Mouse (Mus musculus) kidney, adult 18-20 months (tissue): Measurements from ENCODE around the gene Lgals2.
"Not testable (repeated sequence)": the region's sequence is repeated elsewhere in the genome, so short reads cannot be mapped to it uniquely, and the experiment has no call there.

ENCODE experiments used
- DNase-seq: peaks from one replicate; pipeline ENCODE4 v3.0.0; 2021

Gene Lgals2

GRCm38 (mm10) chr15:78855303-78855965 lies at the start of gene Lgals2:
Gene Lgals2, minus strand, starts transcription at chr15:78855529.
- no peak for DNase-seq

- peak; percentile 82 for DNase-seq
Observed at GRCm38 (mm10) chr15:78903243-78903642, 47.9 kb upstream of the Lgals2 start.

- no peak for DNase-seq
Observed at GRCm38 (mm10) chr15:78901422-78901789, 46.1 kb upstream of the Lgals2 start.

GRCm38 (mm10) chr15:78900585-78901421 lies 45.5 kb upstream of the Lgals2 start:
- no peak for DNase-seq

- DNase-seq = peak; percentile 68
Observed at GRCm38 (mm10) chr15:78899740-78900584, 44.6 kb upstream of the Lgals2 start, which contains the start of gene Sh3bp1. Gene Sh3bp1, plus strand, starts transcription at chr15:78899768.

GRCm38 (mm10) chr15:78899409-78899739 lies 44.0 kb upstream of the Lgals2 start, which contains the start of gene Gm49510:
Gene Gm49510, plus strand, starts transcription at chr15:78899667.
- DNase-seq = peak; percentile 47

- DNase-seq = no peak
Observed at GRCm38 (mm10) chr15:78898507-78899001, 43.2 kb upstream of the Lgals2 start.

GRCm38 (mm10) chr15:78897488-78897887 lies 42.2 kb upstream of the Lgals2 start:
- DNase-seq = no peak

GRCm38 (mm10) chr15:78896149-78896548 lies 40.8 kb upstream of the Lgals2 start:
- DNase-seq = no peak

- no peak for DNase-seq
Observed at GRCm38 (mm10) chr15:78895741-78896140, 40.4 kb upstream of the Lgals2 start.

- DNase-seq = no peak
Observed at GRCm38 (mm10) chr15:78894726-78895125, 39.4 kb upstream of the Lgals2 start.

GRCm38 (mm10) chr15:78892440-78892839 lies 37.1 kb upstream of the Lgals2 start:
- DNase-seq = no peak

- DNase-seq = no peak
Observed at GRCm38 (mm10) chr15:78889401-78889853, 34.1 kb upstream of the Lgals2 start.

- DNase-seq = no peak
Observed at GRCm38 (mm10) chr15:78881828-78882227, 26.5 kb upstream of the Lgals2 start.

GRCm38 (mm10) chr15:78880432-78880831 lies 25.1 kb upstream of the Lgals2 start:
- no peak for DNase-seq

- not testable (repeated sequence) for DNase-seq
Observed at GRCm38 (mm10) chr15:78878792-78879516, 23.6 kb upstream of the Lgals2 start.

- peak; percentile 37 for DNase-seq
Observed at GRCm38 (mm10) chr15:78877810-78878390, 22.6 kb upstream of the Lgals2 start.

- peak; percentile 97 for DNase-seq
Observed at GRCm38 (mm10) chr15:78876991-78877809, 21.9 kb upstream of the Lgals2 start, which contains the start of gene Gga1. Gene Gga1, plus strand, starts transcription at chr15:78877190.

- DNase-seq = peak; percentile 90
Observed at GRCm38 (mm10) chr15:78876258-78876696, 20.9 kb upstream of the Lgals2 start.

GRCm38 (mm10) chr15:78875537-78875936 lies 20.2 kb upstream of the Lgals2 start:
- DNase-seq = no peak

- DNase-seq = no peak
Observed at GRCm38 (mm10) chr15:78874989-78875388, 19.7 kb upstream of the Lgals2 start.
